Mouse (Mus musculus) CH12.LX (cell line): ENCODE results near the gene Myo10. TPM values are rescaled to one million over a fixed set of nuclear protein-coding genes. Genes with fewer than 3 reads are reported as not detected.

ENCODE experiments used
- DNase-seq: peaks from one replicate; pipeline ENCODE4 v3.0.0-alpha.2; 2013; ENCODE audit errors: extremely low read depth
- H3K27ac ChIP-seq: 2 replicates; pipeline ENCODE4 v1.5.1; 2012; ENCODE audit warnings: low read depth, mild to moderate bottlenecking, control low read depth, moderate library complexity; ENCODE audit not compliant: insufficient read depth
- H3K27me3 ChIP-seq: replicated peaks from 2 replicates; pipeline ENCODE3; 2012; ENCODE audit warnings: inconsistent platforms
- H3K36me3 ChIP-seq, 2 experiments: replicated peaks in 1 of 2; 2 replicates each; pipeline versions ENCODE3 to v1.6.1; 2012; ENCODE audit warnings: inconsistent platforms in 1 of 2, low read length in 1 of 2, mild to moderate bottlenecking in 1 of 2, mixed read lengths in 1 of 2, moderate library complexity in 1 of 2; ENCODE audit not compliant: control insufficient read depth in 1 of 2, insufficient read depth in 1 of 2
- H3K4me1 ChIP-seq, 2 experiments: 2 replicates each; pipeline ENCODE4 v1.6.1; 2012; ENCODE audit warnings: inconsistent platforms in 1 of 2, moderate library complexity in 1 of 2; ENCODE audit not compliant: insufficient read depth in 2 of 2, control insufficient read depth in 1 of 2
- H3K4me2 ChIP-seq: 2 replicates; pipeline ENCODE4 v1.6.1; 2012; ENCODE audit warnings: low read depth, mild to moderate bottlenecking, control low read depth; ENCODE audit not compliant: poor library complexity, insufficient read depth, severe bottlenecking
- H3K4me3 ChIP-seq, 3 experiments: fragments of 150-350 bp in 1 of 3; sonication (generic) in 1 of 3; replicated peaks in 1 of 3; 2 replicates each; pipeline versions ENCODE3 to v1.5.1; 2011 to 2012; ENCODE audit warnings: low read depth in 2 of 3, low read length in 2 of 3, mild to moderate bottlenecking in 2 of 3, moderate library complexity in 2 of 3, control low read depth in 1 of 3, improper control_type of control experiment in 1 of 3, inconsistent platforms in 1 of 3, mixed read lengths in 1 of 3; ENCODE audit not compliant: poor library complexity in 1 of 3
- H3K79me2 ChIP-seq: replicated peaks from 2 replicates; pipeline ENCODE4 v1.6.1; 2012; ENCODE audit warnings: mild to moderate bottlenecking, moderate library complexity; ENCODE audit not compliant: control insufficient read depth, poor library complexity, insufficient read depth, severe bottlenecking; ENCODE audit errors: extremely low read depth
- H3K9ac ChIP-seq: 2 replicates; pipeline ENCODE4 v1.6.1; 2012; ENCODE audit warnings: low read depth, mild to moderate bottlenecking, control low read depth, moderate library complexity; ENCODE audit not compliant: insufficient read depth
- H3K9me3 ChIP-seq: replicated peaks from 2 replicates; pipeline ENCODE3; 2012; ENCODE audit warnings: low read length, inconsistent platforms, mixed read lengths
- CHD1 ChIP-seq: IDR thresholded peaks from 2 replicates; pipeline ENCODE4 v1.6.1; 2012; ENCODE audit warnings: low read depth, low read length, improper control_type of control experiment, inconsistent platforms
- CTCF ChIP-seq, 2 experiments: IDR thresholded peaks in 1 of 2; conservative IDR thresholded peaks in 1 of 2; 2 replicates each; pipeline ENCODE4 v1.5.1; 2011 to 2012; ENCODE audit warnings: low read depth in 2 of 2, low read length in 2 of 2, improper control_type of control experiment in 1 of 2, inconsistent platforms in 1 of 2, mild to moderate bottlenecking in 1 of 2, moderate library complexity in 1 of 2
- EP300 ChIP-seq: IDR thresholded peaks from 2 replicates; pipeline ENCODE4 v1.6.1; 2011; ENCODE audit warnings: low read length, improper control_type of control experiment
- GABPA ChIP-seq: IDR thresholded peaks from 2 replicates; pipeline ENCODE4 v1.6.1; 2012; ENCODE audit warnings: low read depth, low read length, improper control_type of control experiment, inconsistent platforms; ENCODE audit not compliant: insufficient replicate concordance
- JUN ChIP-seq: IDR thresholded peaks from 2 replicates; pipeline ENCODE4 v1.6.1; 2011; ENCODE audit warnings: low read depth, mild to moderate bottlenecking, low read length, improper control_type of control experiment, moderate library complexity; ENCODE audit not compliant: insufficient read depth
- MAZ ChIP-seq: IDR thresholded peaks from 2 replicates; pipeline ENCODE4 v1.6.1; 2012; ENCODE audit warnings: low read depth, mild to moderate bottlenecking, inconsistent platforms, low read length, improper control_type of control experiment, moderate library complexity
- PAX5 ChIP-seq: IDR thresholded peaks from 2 replicates; pipeline ENCODE4 v1.6.1; 2012; ENCODE audit warnings: low read length, inconsistent platforms, mixed read lengths
- POLR2AphosphoS2 ChIP-seq: IDR thresholded peaks from 2 replicates; pipeline ENCODE4 v1.6.1; 2011; ENCODE audit warnings: low read depth, low read length, improper control_type of control experiment
- RCOR1 ChIP-seq: conservative IDR thresholded peaks from 2 replicates; pipeline ENCODE4 v1.6.1; 2012; ENCODE audit warnings: low read depth, mild to moderate bottlenecking, inconsistent platforms, low read length, improper control_type of control experiment
- SMC3 ChIP-seq: IDR thresholded peaks from 2 replicates; pipeline ENCODE4 v1.6.1; 2011; ENCODE audit warnings: low read depth, low read length, improper control_type of control experiment
- TBP ChIP-seq: conservative IDR thresholded peaks from 2 replicates; pipeline ENCODE4 v1.6.1; 2011; ENCODE audit warnings: low read depth, low read length, improper control_type of control experiment
- UBTF ChIP-seq: IDR thresholded peaks from 2 replicates; pipeline ENCODE4 v1.6.1; 2012; ENCODE audit warnings: low read depth, mild to moderate bottlenecking, inconsistent platforms, low read length, improper control_type of control experiment, moderate library complexity
- USF2 ChIP-seq: conservative IDR thresholded peaks from 2 replicates; pipeline ENCODE4 v1.6.1; 2011; ENCODE audit warnings: low read depth, low read length, improper control_type of control experiment
- ZC3H11A ChIP-seq: IDR thresholded peaks from 2 replicates; pipeline ENCODE4 v1.6.1; 2012; ENCODE audit warnings: low read depth, mild to moderate bottlenecking, inconsistent platforms, low read length, improper control_type of control experiment
- ZKSCAN1 ChIP-seq: IDR thresholded peaks from 2 replicates; pipeline ENCODE4 v1.6.1; 2012; ENCODE audit warnings: low read depth, inconsistent platforms, low read length, improper control_type of control experiment, borderline replicate concordance
- ZNF384 ChIP-seq: IDR thresholded peaks from 2 replicates; pipeline ENCODE4 v1.6.1; 2012; ENCODE audit warnings: low read depth, low read length, improper control_type of control experiment, inconsistent platforms
- dilution Hi-C: fragments of 300-500 bp; cut with MboI; formaldehyde crosslinking; loops from 2 replicates; pipeline ENCODE4 v1.14.3; 2020; ENCODE audit warnings: low sequenced_read_pairs; ENCODE audit not compliant: extremely low pct_unique_long_range_greater_than_20kb, extremely low pct_ligation_motif_present
- in situ Hi-C: fragments of 300-500 bp; cut with MboI; formaldehyde crosslinking; loops from 3 replicates; pipeline ENCODE4 v1.14.3; 2019; ENCODE audit warnings: low sequenced_read_pairs, low pct_ligation_motif_present, low pct_unique_long_range_greater_than_20kb, mixed read lengths
- polyA plus RNA-seq: library from polyadenylated mRNA; unstranded; fragments of >175 nt; gene quantifications from 2 replicates; pipeline ENCODE4 v1.2.1, GENCODE M21; 2012; ENCODE audit warnings: low read depth; ENCODE audit not compliant: insufficient read length
- total RNA-seq, 2 experiments: library from RNA; depleted of rRNA; stranded (reverse); fragments of 300-350 nt in 1 of 2; fragments of >200 nt in 1 of 2; gene quantifications; 2 replicates each; pipeline ENCODE4 v1.2.3; 2012 to 2014

Myo10 gene
- total and polyA plus RNA-seq, 3 experiments: 6.4 to 13.6 (median 8.6) TPM

GRCm38 (mm10) chr15:25821981-25822380 lies 199.7 kb downstream of the Myo10 start:
- TF ChIP-seq SMC3: no peak
- no peak for TF ChIP-seq ZNF384
- TF ChIP-seq ZC3H11A: no peak
- no peak for TF ChIP-seq JUN
- no peak for TF ChIP-seq USF2
- TF ChIP-seq RCOR1: no peak
- no peak for TF ChIP-seq PAX5
- TF ChIP-seq POLR2AphosphoS2: no peak
- no peak for TF ChIP-seq ZKSCAN1
- no peak for TF ChIP-seq TBP
- no peak for TF ChIP-seq CTCF (conservative IDR thresholded peaks at IDR 0.05 in 1 of 2, IDR thresholded peaks at IDR 0.05 in 1 of 2; ENCODE audit: low read depth in 2 of 2, low read length in 2 of 2)
- no peak for TF ChIP-seq CHD1
- in situ Hi-C loops (no loop called here), dilution Hi-C loops (no loop called here)
- peaks cover 4% of the 10 kb centered on the region for H3K9me3 ChIP-seq
- H3K4me2 ChIP-seq: no peak overlapping the region
- no peaks in the 10 kb centered on the region for H3K27me3 ChIP-seq
- H3K4me3 ChIP-seq: no peak overlapping the region
- no peak overlapping the region for H3K27ac ChIP-seq
- H3K79me2 ChIP-seq: no peaks in the 10 kb centered on the region
- no peak for DNase-seq
- H3K9ac ChIP-seq: no peak overlapping the region
- H3K4me1 ChIP-seq: peaks cover 0 to 7% of the 10 kb centered on the region in 2 experiments; a peak in 2 of 4 replicates
- no peaks in the 10 kb centered on the region for H3K36me3 ChIP-seq

- Histone ChIP-seq H3K4me2 (no peak overlapping the region), H3K9me3 (peaks cover 4% of the 10 kb centered on the region), H3K27ac (no peak overlapping the region), H3K79me2 (no peaks in the 10 kb centered on the region), H3K36me3 (no peaks in the 10 kb centered on the region), H3K4me3 (no peak overlapping the region), H3K9ac (no peak overlapping the region), H3K27me3 (no peaks in the 10 kb centered on the region), H3K4me1 (peaks cover 0 to 3% of the 10 kb centered on the region in 2 experiments; a peak in 1 of 4 replicates)
- dilution Hi-C loops (no loop called here), in situ Hi-C loops (no loop called here)
- no peak for DNase-seq
- TF ChIP-seq PAX5: no peak
- no peak for TF ChIP-seq CHD1
- TF ChIP-seq UBTF: no peak
Observed at GRCm38 (mm10) chr15:25822656-25823055, 200.3 kb downstream of the Myo10 start.

- dilution Hi-C loops: no loop called here
- DNase-seq: no peak
- Histone ChIP-seq H3K9me3 (peaks cover 2% of the 10 kb centered on the region), H3K79me2 (no peaks in the 10 kb centered on the region), H3K4me2 (no peak overlapping the region), H3K27ac (no peak overlapping the region), H3K4me3 (no peak overlapping the region), H3K27me3 (no peaks in the 10 kb centered on the region), H3K4me1 (peaks cover 12 to 33% of the 10 kb centered on the region in 2 experiments), H3K36me3 (no peaks in the 10 kb centered on the region), H3K9ac (no peak overlapping the region)
- TF ChIP-seq ZC3H11A: no peak
- no peak for TF ChIP-seq EP300
- no peak for TF ChIP-seq GABPA
- TF ChIP-seq MAZ: no peak
- no peak for TF ChIP-seq SMC3
- no peak for TF ChIP-seq CTCF (conservative IDR thresholded peaks at IDR 0.05 in 1 of 2, IDR thresholded peaks at IDR 0.05 in 1 of 2; ENCODE audit: low read depth in 2 of 2, low read length in 2 of 2)
- in situ Hi-C loops: no loop called here
Observed at GRCm38 (mm10) chr15:25826531-25826961, 204.2 kb downstream of the Myo10 start.
